Mouse (Mus musculus): ENCODE measurements at regions not wholly inside any gene's neighbourhood (a gene's known extent, or its start where the extent isn't known, plus 50 kb on each side); places are given as distances from the start of the nearest gene placed in this dataset.

Small RNA genes lying in the stretch of these regions (microRNA-seq; reads per million reads assigned to microRNA genes)
- gene Gm23700: 0 reads per million in 2 experiments
